Mouse (Mus musculus) G1E (cell line): ENCODE measurements around the gene Anxa8. TPM values are rescaled to one million over a fixed set of nuclear protein-coding genes. Genes with fewer than 3 reads are reported as not detected.

Experiments used
- ATAC-seq: 2 replicates; pipeline ENCODE4 v1.8.0; 2016; ENCODE audit warnings: mild to moderate bottlenecking; ENCODE audit not compliant: insufficient number of reproducible peaks, poor library complexity, low FRiP score, severe bottlenecking; ENCODE audit errors: extremely low read depth
- DNase-seq: peaks from one replicate; pipeline ENCODE4 v3.0.0; 2012; ENCODE audit warnings: low spot score
- H3K27me3 ChIP-seq: 2 replicates; pipeline ENCODE4 v1.6.1; 2012; ENCODE audit warnings: mild to moderate bottlenecking, low read length, inconsistent platforms; ENCODE audit not compliant: insufficient read depth
- H3K36me3 ChIP-seq: replicated peaks from 2 replicates; pipeline ENCODE3; 2012; ENCODE audit warnings: mild to moderate bottlenecking, inconsistent platforms
- H3K4me1 ChIP-seq: 2 replicates; pipeline ENCODE4 v1.6.1; 2012; ENCODE audit warnings: low read depth, low read length, inconsistent platforms, mixed read lengths; ENCODE audit not compliant: insufficient read depth
- H3K4me3 ChIP-seq: 2 replicates; pipeline ENCODE4 v1.5.1; 2012; ENCODE audit warnings: low read depth, mild to moderate bottlenecking, inconsistent platforms, low read length, moderate library complexity, mixed read lengths
- H3K9me3 ChIP-seq: replicated peaks from 2 replicates; pipeline ENCODE4 v1.6.1; 2012; ENCODE audit warnings: inconsistent platforms
- CTCF ChIP-seq: IDR thresholded peaks from 2 replicates; pipeline ENCODE4 v1.5.1; 2012; ENCODE audit warnings: low read depth, low read length, inconsistent platforms, mixed read lengths
- GATA1 ChIP-seq: IDR thresholded peaks from 2 replicates; pipeline ENCODE4 v1.6.1; 2012; ENCODE audit warnings: borderline replicate concordance, low read length, inconsistent platforms, mixed read lengths
- GATA2 ChIP-seq: IDR thresholded peaks from 2 replicates; pipeline ENCODE4 v1.6.1; 2012; ENCODE audit warnings: low read depth, low read length, inconsistent platforms, borderline replicate concordance
- POLR2AphosphoS5 ChIP-seq: IDR thresholded peaks from 2 replicates; pipeline ENCODE4 v1.6.1; 2012; ENCODE audit warnings: low read depth, low read length, inconsistent platforms; ENCODE audit not compliant: insufficient replicate concordance
- TAL1 ChIP-seq: conservative IDR thresholded peaks from 2 replicates; pipeline ENCODE4 v1.6.1; 2012; ENCODE audit warnings: low read depth, low read length, inconsistent platforms, mixed read lengths
- polyA plus RNA-seq: library from polyadenylated mRNA; stranded (reverse); fragments of >175 nt; gene quantifications from 2 replicates; pipeline ENCODE4 v1.2.3, GENCODE M21; 2012
- total RNA-seq, 2 experiments: library from RNA; stranded (forward) in 1 of 2; stranded (reverse) in 1 of 2; fragments of 200-1000 nt in 1 of 2; fragments of >200 nt in 1 of 2; fragmentation: Nextera tagmentation in 1 of 2; gene quantifications; 2 replicates each; pipeline ENCODE4 v1.2.3; 2014 to 2017

Gene Anxa8
- total and polyA plus RNA-seq, 3 experiments = not detected

DNA sequence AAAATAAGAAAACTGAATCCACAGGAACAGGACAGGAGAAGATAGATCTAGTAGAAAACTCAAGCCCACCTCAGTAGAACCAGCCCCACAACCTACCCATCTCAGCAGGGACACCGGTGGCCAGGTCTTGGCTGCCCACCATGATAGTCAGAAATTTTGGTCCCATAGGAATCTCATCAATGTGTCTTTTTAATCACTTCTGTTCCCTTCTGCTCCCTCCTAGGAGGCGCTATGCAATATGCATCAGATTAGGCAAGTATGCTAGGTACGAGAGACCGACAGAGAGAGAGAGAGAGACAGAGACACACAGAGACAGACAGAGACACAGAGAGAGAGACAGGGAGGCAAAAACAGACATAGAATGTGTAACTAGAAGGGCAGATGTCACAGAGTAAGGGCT lies 35.9 kb downstream of the Anxa8 start:
- H3K9me3 ChIP-seq = no peaks in the 10 kb centered on the region
- no peaks in the 10 kb centered on the region for H3K4me1 ChIP-seq
- TF ChIP-seq GATA2 (no peak), TAL1 (no peak), CTCF (no peak), GATA1 (no peak), POLR2AphosphoS5 (no peak)
- H3K27me3 ChIP-seq = no peaks in the 10 kb centered on the region
- H3K36me3 ChIP-seq = no peaks in the 10 kb centered on the region
- H3K4me3 ChIP-seq = no peak overlapping the region
- DNase-seq (no peak), ATAC-seq (no peak)

DNA sequence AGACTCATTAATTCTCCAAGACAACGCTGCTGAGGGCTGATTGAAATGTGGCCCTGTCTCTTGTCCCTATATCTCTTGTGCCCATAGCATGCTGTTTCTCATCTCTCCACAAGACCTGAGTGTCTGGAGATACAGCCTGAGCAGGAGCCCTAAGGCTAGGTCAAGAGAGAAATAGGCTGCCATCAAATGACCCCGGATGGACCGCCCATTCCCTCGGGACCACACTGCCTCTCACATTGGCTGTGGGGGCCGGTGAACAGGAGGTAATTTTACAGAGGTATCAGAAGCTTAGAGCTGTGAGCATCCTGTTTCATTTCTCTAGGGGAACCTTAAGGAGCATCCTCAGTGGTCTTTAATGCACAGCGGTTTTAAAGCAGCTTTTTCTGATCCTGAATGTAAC lies 45.4 kb downstream of the Anxa8 start:
- no peaks in the 10 kb centered on the region for H3K36me3 ChIP-seq
- no peak for TF ChIP-seq GATA1
- no peak for TF ChIP-seq GATA2
- TF ChIP-seq CTCF = no peak
- no peak for TF ChIP-seq TAL1
- TF ChIP-seq POLR2AphosphoS5 = no peak
- H3K27me3 ChIP-seq = no peaks in the 10 kb centered on the region
- DNase-seq (no peak), ATAC-seq (no peak)
- no peak overlapping the region for H3K4me3 ChIP-seq
- H3K9me3 ChIP-seq = no peaks in the 10 kb centered on the region
- H3K4me1 ChIP-seq = no peaks in the 10 kb centered on the region

DNA sequence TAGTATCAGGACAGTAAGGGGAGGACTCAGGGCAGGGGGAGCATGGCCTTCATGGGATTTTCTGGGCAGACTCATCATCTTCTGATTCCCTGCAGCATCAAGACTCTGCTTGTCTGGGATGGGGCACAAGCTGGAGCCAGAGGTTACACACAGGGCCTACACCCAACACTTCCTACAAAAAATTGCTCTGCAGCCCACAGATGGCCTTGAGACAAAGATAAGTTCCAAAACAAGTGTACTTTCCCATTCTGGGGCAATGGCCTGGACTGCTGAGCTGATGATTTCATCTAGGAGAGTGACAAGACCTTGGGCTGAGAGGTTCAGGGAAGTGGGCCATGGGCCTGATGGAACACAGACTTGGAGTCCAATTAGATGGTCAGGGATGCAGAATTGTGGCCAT lies 49.6 kb downstream of the Anxa8 start:
- H3K36me3 ChIP-seq = no peaks in the 10 kb centered on the region
- no peaks in the 10 kb centered on the region for H3K4me1 ChIP-seq
- no peaks in the 10 kb centered on the region for H3K27me3 ChIP-seq
- H3K9me3 ChIP-seq = no peaks in the 10 kb centered on the region
- H3K4me3 ChIP-seq = no peak overlapping the region
- DNase-seq (no peak), ATAC-seq (no peak)
- TF ChIP-seq GATA2 = no peak
- no peak for TF ChIP-seq CTCF
- TF ChIP-seq GATA1 = no peak
- no peak for TF ChIP-seq TAL1
- TF ChIP-seq POLR2AphosphoS5 = no peak

DNA sequence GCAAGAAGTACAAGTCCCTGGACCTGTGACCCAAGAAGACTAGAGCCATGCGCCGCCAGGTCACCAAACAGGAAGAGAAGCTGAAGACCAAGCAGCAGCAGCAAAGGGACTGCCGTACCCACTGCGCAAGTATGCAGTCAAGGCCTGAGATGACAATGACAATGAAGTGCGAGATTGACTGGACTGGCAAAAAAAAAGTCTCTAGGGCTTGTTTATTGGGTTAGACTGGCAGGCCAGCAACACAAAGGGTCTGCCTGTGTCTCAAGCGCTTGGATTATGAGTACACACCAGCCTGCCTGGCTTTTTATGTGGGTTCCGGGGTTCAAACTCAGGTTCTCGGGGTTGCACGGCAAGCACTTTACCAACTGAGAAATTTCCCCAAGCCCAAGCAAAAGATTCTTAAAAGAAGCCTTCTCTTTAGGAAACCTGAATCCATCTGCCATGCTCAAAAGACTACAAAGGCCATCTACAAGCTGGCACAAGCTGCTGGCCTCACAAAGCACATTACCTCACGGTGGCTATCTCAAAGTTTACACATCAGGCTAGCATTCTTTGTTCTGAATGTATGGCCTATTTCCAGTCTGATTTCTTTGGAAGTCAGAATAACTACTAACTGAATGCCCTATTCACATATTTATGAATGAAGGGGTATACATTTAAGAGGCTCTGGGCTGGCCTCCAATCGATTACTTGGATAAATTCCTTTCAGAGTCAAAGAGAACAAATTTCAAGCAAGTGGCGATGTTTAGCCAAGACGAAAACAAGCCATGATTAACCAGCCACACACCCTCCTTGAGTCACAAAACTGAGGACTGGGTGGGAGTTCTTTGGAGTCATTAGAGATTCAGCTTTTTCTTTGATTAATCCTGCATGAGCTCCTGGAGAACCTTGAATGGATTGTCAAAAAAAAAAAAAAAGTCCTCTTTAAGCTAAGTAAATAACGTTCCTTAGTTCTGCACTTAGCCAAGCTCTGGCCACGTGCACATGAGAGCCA lies 54.2 kb downstream of the Anxa8 start:
- ATAC-seq = no peak
- DNase-seq = no peak
- no peaks in the 10 kb centered on the region for H3K27me3 ChIP-seq
- TF ChIP-seq POLR2AphosphoS5 (no peak), TAL1 (no peak), GATA2 (no peak), GATA1 (no peak)
- H3K4me3 ChIP-seq = no peak overlapping the region
- H3K4me1 ChIP-seq = no peaks in the 10 kb centered on the region
- no peaks in the 10 kb centered on the region for H3K36me3 ChIP-seq
- no peaks in the 10 kb centered on the region for H3K9me3 ChIP-seq

DNA sequence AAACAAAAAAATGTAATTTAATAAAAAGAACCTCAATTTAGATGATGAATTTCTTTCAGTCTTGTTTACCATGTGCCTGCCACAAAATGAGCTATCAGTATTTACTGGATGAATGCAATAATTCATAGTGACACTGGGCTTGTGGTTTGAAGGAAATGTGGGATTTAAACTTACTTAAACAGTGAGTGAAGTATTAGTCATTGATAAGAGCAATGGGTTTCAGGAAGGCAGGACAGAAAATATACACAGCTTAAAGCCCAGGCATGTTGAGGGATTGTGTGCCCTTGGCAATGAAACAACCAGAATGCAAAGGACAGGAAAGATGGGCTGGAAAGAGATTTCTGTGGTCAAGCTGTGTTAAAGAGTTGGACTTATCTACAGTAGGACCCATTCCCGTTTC lies 56.5 kb downstream of the Anxa8 start:
- Histone ChIP-seq H3K4me1 (no peaks in the 10 kb centered on the region), H3K9me3 (no peaks in the 10 kb centered on the region), H3K27me3 (no peaks in the 10 kb centered on the region), H3K36me3 (no peaks in the 10 kb centered on the region), H3K4me3 (no peak overlapping the region)
- DNase-seq (no peak), ATAC-seq (no peak)
- TF ChIP-seq GATA2 (no peak), GATA1 (no peak), TAL1 (no peak), POLR2AphosphoS5 (no peak), CTCF (no peak)

DNA sequence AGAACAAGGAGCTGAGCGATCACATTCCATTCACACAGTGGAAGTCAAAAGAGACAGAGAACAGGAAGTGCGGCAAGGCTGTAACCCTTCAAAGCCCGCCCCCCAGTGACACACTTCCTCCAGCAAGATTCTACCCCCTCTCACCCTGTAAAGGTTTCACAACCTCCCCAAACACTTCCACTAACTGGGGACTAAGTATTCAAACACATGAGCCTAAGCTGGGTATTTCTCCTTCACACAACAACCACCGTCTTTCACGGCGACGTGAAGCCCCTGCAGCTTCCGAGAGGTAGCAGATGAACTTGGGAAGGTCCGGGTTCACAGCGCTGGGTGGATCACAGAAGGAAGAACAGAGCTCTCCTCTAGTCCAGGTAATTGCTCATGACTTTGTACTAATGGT lies 57.1 kb downstream of the Anxa8 start:
- Histone ChIP-seq H3K4me1 (no peaks in the 10 kb centered on the region), H3K36me3 (no peaks in the 10 kb centered on the region), H3K4me3 (no peak overlapping the region), H3K9me3 (no peaks in the 10 kb centered on the region), H3K27me3 (no peaks in the 10 kb centered on the region)
- TF ChIP-seq TAL1 = no peak
- no peak for TF ChIP-seq GATA2
- TF ChIP-seq POLR2AphosphoS5 = no peak
- TF ChIP-seq CTCF = no peak
- no peak for TF ChIP-seq GATA1
- DNase-seq = no peak
- no peak for ATAC-seq

Other genes with a start within 250 kb of the Anxa8 start
- gene Gdf10, start 162.4 kb upstream of the Anxa8 start, total RNA-seq (2014; fragmentation: Nextera tagmentation) = not detected in 2 replicates
- gene Gdf10, start 162.4 kb upstream of the Anxa8 start, total RNA-seq (2017) = 0.06 and 0.11 TPM in 2 replicates
- not detected in 2 replicates for gene Gdf10, start 162.4 kb upstream of the Anxa8 start, polyA plus RNA-seq
- not detected in 2 replicates for gene Gdf2, start 144.9 kb upstream of the Anxa8 start, total RNA-seq (2014; fragmentation: Nextera tagmentation)
- 0.12 and 0.16 TPM in 2 replicates for gene Gdf2, start 144.9 kb upstream of the Anxa8 start, total RNA-seq (2017)
- not detected in 2 replicates for gene Gdf2, start 144.9 kb upstream of the Anxa8 start, polyA plus RNA-seq
- not detected in 2 replicates for gene Rbp3, start 132.0 kb upstream of the Anxa8 start, total RNA-seq (2014; fragmentation: Nextera tagmentation)
- gene Rbp3, start 132.0 kb upstream of the Anxa8 start, total RNA-seq (2017) = 0.11 TPM in 1 of 2 replicates, not detected in the other
- not detected in 2 replicates for gene Rbp3, start 132.0 kb upstream of the Anxa8 start, polyA plus RNA-seq
- not detected in 2 replicates for gene Zfp488, start 107.2 kb upstream of the Anxa8 start, total RNA-seq (2014; fragmentation: Nextera tagmentation)
- gene Zfp488, start 107.2 kb upstream of the Anxa8 start, total RNA-seq (2017) = 0.05 TPM in 1 of 2 replicates, not detected in the other
- not detected in 2 replicates for gene Zfp488, start 107.2 kb upstream of the Anxa8 start, polyA plus RNA-seq
- gene Gm30083, start 70.8 kb upstream of the Anxa8 start, total RNA-seq (2014; fragmentation: Nextera tagmentation) = not detected in 2 replicates
- not detected in 2 replicates for gene Gm30083, start 70.8 kb upstream of the Anxa8 start, total RNA-seq (2017)
- not detected in 2 replicates for gene Gm30083, start 70.8 kb upstream of the Anxa8 start, polyA plus RNA-seq
- gene Gm5460, start 69.2 kb upstream of the Anxa8 start, total RNA-seq (2014; fragmentation: Nextera tagmentation) = not detected in 2 replicates
- gene Gm5460, start 69.2 kb upstream of the Anxa8 start, total RNA-seq (2017) = 0.17 TPM in 1 of 2 replicates, not detected in the other
- not detected in 2 replicates for gene Gm5460, start 69.2 kb upstream of the Anxa8 start, polyA plus RNA-seq
- not detected in 2 replicates for gene Antxrl, start 33.3 kb upstream of the Anxa8 start, total RNA-seq (2014; fragmentation: Nextera tagmentation)
- 0.11 and 0.17 TPM in 2 replicates for gene Antxrl, start 33.3 kb upstream of the Anxa8 start, total RNA-seq (2017)
- not detected in 2 replicates for gene Antxrl, start 33.3 kb upstream of the Anxa8 start, polyA plus RNA-seq
- not detected in 2 replicates for gene A630023A22Rik, start 16.8 kb downstream of the Anxa8 start, total RNA-seq (2014; fragmentation: Nextera tagmentation)
- 0.11 TPM in 1 of 2 replicates, not detected in the other for gene A630023A22Rik, start 16.8 kb downstream of the Anxa8 start, total RNA-seq (2017)
- gene A630023A22Rik, start 16.8 kb downstream of the Anxa8 start, polyA plus RNA-seq = not detected in 2 replicates
- gene Npy4r, start 66.5 kb downstream of the Anxa8 start, total RNA-seq (2014; fragmentation: Nextera tagmentation) = not detected in 2 replicates
- gene Npy4r, start 66.5 kb downstream of the Anxa8 start, total RNA-seq (2017) = 0.06 and 0.11 TPM in 2 replicates
- gene Npy4r, start 66.5 kb downstream of the Anxa8 start, polyA plus RNA-seq = not detected in 2 replicates
- gene Gprin2, start 115.7 kb downstream of the Anxa8 start, total RNA-seq (2014; fragmentation: Nextera tagmentation) = not detected in 2 replicates
- gene Gprin2, start 115.7 kb downstream of the Anxa8 start, total RNA-seq (2017) = under 0.01 and 0.05 TPM in 2 replicates
- not detected in 2 replicates for gene Gprin2, start 115.7 kb downstream of the Anxa8 start, polyA plus RNA-seq
- gene Syt15, start 133.6 kb downstream of the Anxa8 start, total RNA-seq (2014; fragmentation: Nextera tagmentation) = not detected in 2 replicates
- gene Syt15, start 133.6 kb downstream of the Anxa8 start, total RNA-seq (2017) = 0.11 TPM in 1 of 2 replicates, not detected in the other
- not detected in 2 replicates for gene Syt15, start 133.6 kb downstream of the Anxa8 start, polyA plus RNA-seq
- 21.1 and 24.2 TPM in 2 replicates for gene Shld2, start 224.5 kb downstream of the Anxa8 start, total RNA-seq (2014; fragmentation: Nextera tagmentation)
- gene Shld2, start 224.5 kb downstream of the Anxa8 start, total RNA-seq (2017) = 14.6 and 14.8 TPM in 2 replicates
- 6.2 and 7.9 TPM in 2 replicates for gene Shld2, start 224.5 kb downstream of the Anxa8 start, polyA plus RNA-seq
- 92.0 and 118 TPM in 2 replicates for gene Glud1, start 224.7 kb downstream of the Anxa8 start, total RNA-seq (2014; fragmentation: Nextera tagmentation)
- gene Glud1, start 224.7 kb downstream of the Anxa8 start, total RNA-seq (2017) = 83.9 and 109 TPM in 2 replicates
- gene Glud1, start 224.7 kb downstream of the Anxa8 start, polyA plus RNA-seq = 45.9 and 61.4 TPM in 2 replicates